Mouse (Mus musculus): Measurements from ENCODE around the gene Nrxn2.

GRCm38 (mm10) chr19:6449841-6450240 is 31.3 kb downstream of the Nrxn2 start:
- TF ChIP-seq TAL1 (conservative IDR thresholded peaks at IDR 0.05; ENCODE audit: low read depth, low read length): no peak
- no peak for TF ChIP-seq CTCF (IDR thresholded peaks at IDR 0.05; ENCODE audit: low read depth, low read length)

Measured in G1E (cell line).